Mouse (Mus musculus) megakaryocyte, adult 5-6 weeks (primary cell): ENCODE results near the gene Rabgap1l. TPM values are rescaled to one million over a fixed set of nuclear protein-coding genes. Genes with fewer than 3 reads are reported as not detected.

Experiments
- ATAC-seq: 2 replicates; pipeline ENCODE4 v1.8.0; 2016; ENCODE audit warnings: mild to moderate bottlenecking, inconsistent platforms; ENCODE audit not compliant: poor library complexity, severe bottlenecking
- total RNA-seq, 2 experiments: library from RNA; stranded (forward) in 1 of 2; stranded (reverse) in 1 of 2; fragments of 153-499, 151-499 nt in 1 of 2; fragments of 221-1000, 200-1000 nt in 1 of 2; gene quantifications; 2 replicates each; pipeline versions ENCODE4 v1.2.3 to v1.2.4; 2015 to 2017

Gene Rabgap1l
- total RNA-seq, 2 experiments from 2014 or later, result 60.8 to 99.5 TPM

GRCm38 (mm10) chr1:160597369-160597768 lies 195.6 kb downstream of the Rabgap1l start:
- no peak for ATAC-seq

- ATAC-seq, result no peak
Observed at GRCm38 (mm10) chr1:160596948-160597270, 196.1 kb downstream of the Rabgap1l start.

GRCm38 (mm10) chr1:160596252-160596947 lies 196.6 kb downstream of the Rabgap1l start:
- ATAC-seq, result no peak

GRCm38 (mm10) chr1:160594576-160594975 lies 198.4 kb downstream of the Rabgap1l start:
- no peak for ATAC-seq

GRCm38 (mm10) chr1:160594066-160594465 lies 198.9 kb downstream of the Rabgap1l start:
- ATAC-seq, result no peak

- no peak for ATAC-seq
Observed at GRCm38 (mm10) chr1:160588911-160589590, 204.0 kb downstream of the Rabgap1l start.

GRCm38 (mm10) chr1:160579309-160580233 lies 213.4 kb downstream of the Rabgap1l start:
- ATAC-seq, result no peak

- no peak for ATAC-seq
Observed at GRCm38 (mm10) chr1:160576124-160576523, 216.9 kb downstream of the Rabgap1l start.

- no peak for ATAC-seq
Observed at GRCm38 (mm10) chr1:160574039-160574438, 219.0 kb downstream of the Rabgap1l start.

GRCm38 (mm10) chr1:160566458-160566857 lies 226.6 kb downstream of the Rabgap1l start:
- no peak for ATAC-seq

- peak; percentile 70 for ATAC-seq
Observed at GRCm38 (mm10) chr1:160561381-160561780, 231.6 kb downstream of the Rabgap1l start.

GRCm38 (mm10) chr1:160550636-160551035 lies 242.4 kb downstream of the Rabgap1l start:
- no peak for ATAC-seq

GRCm38 (mm10) chr1:160547934-160548876 lies 244.8 kb downstream of the Rabgap1l start:
- 0 out of 2 replicates have a peak, but pooled peaks have one; percentile 18 for ATAC-seq

GRCm38 (mm10) chr1:160535649-160536048 lies 257.4 kb downstream of the Rabgap1l start:
- ATAC-seq, result no peak

- ATAC-seq, result no peak
Observed at GRCm38 (mm10) chr1:160534571-160535335, 258.3 kb downstream of the Rabgap1l start.

GRCm38 (mm10) chr1:160533209-160533820 lies 259.7 kb downstream of the Rabgap1l start:
- peak; percentile 51; the same call in 1 of the 2 replicates for ATAC-seq

GRCm38 (mm10) chr1:160531402-160531801 lies 261.6 kb downstream of the Rabgap1l start:
- no peak for ATAC-seq

- no peak for ATAC-seq
Observed at GRCm38 (mm10) chr1:160521918-160522317, 271.1 kb downstream of the Rabgap1l start.

- ATAC-seq, result no peak
Observed at GRCm38 (mm10) chr1:160520665-160521064, 272.3 kb downstream of the Rabgap1l start.
